Mouse (Mus musculus): ENCODE data around the gene Pitpnm1. TPM values are rescaled to one million over a fixed set of nuclear protein-coding genes. Genes with fewer than 3 reads are reported as not detected.

The Pitpnm1 gene
- total RNA-seq, 2 experiments from 2014 or later, result 30.8 to 32.8 TPM

GRCm38 (mm10) chr19:4093772-4094171, 6.0 kb upstream of the Pitpnm1 start:
- intact Hi-C loops (cut with DNase I), result no loop called here
- no peak for DNase-seq

- DNase-seq, result no peak
- intact Hi-C loops (cut with DNase I), result no loop called here
Measured at GRCm38 (mm10) chr19:4094348-4094747, 5.5 kb upstream of the Pitpnm1 start.

- intact Hi-C loops (cut with DNase I), result no loop called here
- no peak for DNase-seq
Measured at GRCm38 (mm10) chr19:4094774-4095303, 5.0 kb upstream of the Pitpnm1 start.

GRCm38 (mm10) chr19:4095802-4096201, 4.0 kb upstream of the Pitpnm1 start:
- DNase-seq, result no peak
- intact Hi-C loops (cut with DNase I), result no loop called here

GRCm38 (mm10) chr19:4096642-4097440, 3.0 kb upstream of the Pitpnm1 start, which contains the start of gene Cdk2ap2:
Gene Cdk2ap2 (plus strand): TSS chr19:4097182.
- DNase-seq, result peak; percentile 99 to 100
- intact Hi-C loops (cut with DNase I), result no loop called here

- intact Hi-C loops (cut with DNase I), result no loop called here
- DNase-seq, result no peak
Measured at GRCm38 (mm10) chr19:4097441-4097825, 2.4 kb upstream of the Pitpnm1 start.

GRCm38 (mm10) chr19:4098426-4098825, 1.4 kb upstream of the Pitpnm1 start:
- intact Hi-C loops (cut with DNase I), result loop anchor here (2.0 kb wide), 2 partner anchors 104 to 130 kb away; no protein-coding TSS in a partner anchor
- peak in 1 of 2 experiments; percentile 14 for DNase-seq

GRCm38 (mm10) chr19:4099056-4099455, 742 bp upstream of the Pitpnm1 start:
- intact Hi-C loops (cut with DNase I), result loop anchor here (2.0 kb wide), 2 partner anchors 104 to 130 kb away; no protein-coding TSS in a partner anchor
- DNase-seq, result peak; percentile 94 to 95

- intact Hi-C loops (cut with DNase I), result no loop called here
- DNase-seq, result peak; percentile 35 to 41
Measured at GRCm38 (mm10) chr19:4100718-4101261, 992 bp downstream of the Pitpnm1 start.

- DNase-seq, result peak in 1 of 2 experiments; percentile 7
- intact Hi-C loops (cut with DNase I), result no loop called here
Measured at GRCm38 (mm10) chr19:4101466-4101865, 1.7 kb downstream of the Pitpnm1 start.

GRCm38 (mm10) chr19:4102049-4102448, 2.3 kb downstream of the Pitpnm1 start:
- intact Hi-C loops (cut with DNase I), result no loop called here
- no peak for DNase-seq

GRCm38 (mm10) chr19:4102626-4103025, 2.8 kb downstream of the Pitpnm1 start:
- DNase-seq, result no peak
- intact Hi-C loops (cut with DNase I), result no loop called here

GRCm38 (mm10) chr19:4103294-4103693, 3.5 kb downstream of the Pitpnm1 start:
- intact Hi-C loops (cut with DNase I), result no loop called here
- no peak for DNase-seq

GRCm38 (mm10) chr19:4103792-4104191, 4.0 kb downstream of the Pitpnm1 start:
- intact Hi-C loops (cut with DNase I), result no loop called here
- no peak for DNase-seq

- DNase-seq, result no peak
- intact Hi-C loops (cut with DNase I), result no loop called here
Measured at GRCm38 (mm10) chr19:4104675-4105194, 4.9 kb downstream of the Pitpnm1 start.

GRCm38 (mm10) chr19:4106654-4107053, 6.9 kb downstream of the Pitpnm1 start:
- DNase-seq, result no peak

GRCm38 (mm10) chr19:4108535-4108934, 8.7 kb downstream of the Pitpnm1 start:
- DNase-seq, result no peak
- intact Hi-C loops (cut with DNase I), result no loop called here

More at GRCm38 (mm10) chr19:4106654-4107053, 6.9 kb downstream of the Pitpnm1 start:
- intact Hi-C loops (cut with DNase I), result no loop called here

- intact Hi-C loops (cut with DNase I), result no loop called here
- no peak for DNase-seq
Measured at GRCm38 (mm10) chr19:4112063-4112960, 12.5 kb downstream of the Pitpnm1 start.

- peak; percentile 75 to 81 for DNase-seq
- intact Hi-C loops (cut with DNase I), result no loop called here
Measured at GRCm38 (mm10) chr19:4113186-4113805, 13.5 kb downstream of the Pitpnm1 start.

- intact Hi-C loops (cut with DNase I), result no loop called here
- peak; percentile 15 to 29 for DNase-seq
Measured at GRCm38 (mm10) chr19:4113806-4114230, 14.0 kb downstream of the Pitpnm1 start.

All from heart, postnatal 10 days (tissue).